Mouse (Mus musculus) adrenal gland, postnatal 0 days (tissue): ENCODE results near the gene 4930590J08Rik. TPM values are rescaled to one million over a fixed set of nuclear protein-coding genes. Genes with fewer than 3 reads are reported as not detected.

Source experiments
- polyA plus RNA-seq: library from polyadenylated mRNA; unstranded; fragments of >200 nt; fragmentation: Nextera tagmentation; extraction: Ambion mirVana; gene quantifications from 2 replicates; pipeline ENCODE4 v1.2.1, GENCODE M21; 2015

The 4930590J08Rik gene
- 0.08 and 0.22 TPM in 2 replicates for polyA plus RNA-seq

DNA sequence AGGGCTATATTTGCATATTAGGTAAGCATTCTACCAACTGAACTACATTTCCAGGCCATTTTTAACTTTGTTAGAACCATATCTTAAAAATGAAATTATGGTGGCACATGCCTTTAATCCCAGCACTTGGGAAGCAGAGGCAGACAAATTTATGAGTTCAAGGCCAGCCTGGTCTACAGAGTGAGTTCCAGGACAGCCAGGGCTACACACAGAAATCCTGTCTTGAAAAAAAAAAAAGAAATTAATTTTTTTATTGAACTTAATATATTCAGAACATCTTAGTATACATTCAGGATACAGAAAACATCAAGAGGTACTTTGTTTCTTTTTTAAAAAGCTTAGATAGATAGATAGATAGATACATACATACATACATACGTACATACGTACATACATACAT is at the start of gene 4930590J08Rik:
4930590J08Rik (plus strand) TSS at position 301 of the 400 bp plus-strand sequence.

GRCm38 (mm10) chr6:91877885-91878651 is 24.5 kb upstream of the 4930590J08Rik start, which contains the start of gene Ccdc174:
Gene Ccdc174 (plus strand): TSS chr6:91878053.

DNA sequence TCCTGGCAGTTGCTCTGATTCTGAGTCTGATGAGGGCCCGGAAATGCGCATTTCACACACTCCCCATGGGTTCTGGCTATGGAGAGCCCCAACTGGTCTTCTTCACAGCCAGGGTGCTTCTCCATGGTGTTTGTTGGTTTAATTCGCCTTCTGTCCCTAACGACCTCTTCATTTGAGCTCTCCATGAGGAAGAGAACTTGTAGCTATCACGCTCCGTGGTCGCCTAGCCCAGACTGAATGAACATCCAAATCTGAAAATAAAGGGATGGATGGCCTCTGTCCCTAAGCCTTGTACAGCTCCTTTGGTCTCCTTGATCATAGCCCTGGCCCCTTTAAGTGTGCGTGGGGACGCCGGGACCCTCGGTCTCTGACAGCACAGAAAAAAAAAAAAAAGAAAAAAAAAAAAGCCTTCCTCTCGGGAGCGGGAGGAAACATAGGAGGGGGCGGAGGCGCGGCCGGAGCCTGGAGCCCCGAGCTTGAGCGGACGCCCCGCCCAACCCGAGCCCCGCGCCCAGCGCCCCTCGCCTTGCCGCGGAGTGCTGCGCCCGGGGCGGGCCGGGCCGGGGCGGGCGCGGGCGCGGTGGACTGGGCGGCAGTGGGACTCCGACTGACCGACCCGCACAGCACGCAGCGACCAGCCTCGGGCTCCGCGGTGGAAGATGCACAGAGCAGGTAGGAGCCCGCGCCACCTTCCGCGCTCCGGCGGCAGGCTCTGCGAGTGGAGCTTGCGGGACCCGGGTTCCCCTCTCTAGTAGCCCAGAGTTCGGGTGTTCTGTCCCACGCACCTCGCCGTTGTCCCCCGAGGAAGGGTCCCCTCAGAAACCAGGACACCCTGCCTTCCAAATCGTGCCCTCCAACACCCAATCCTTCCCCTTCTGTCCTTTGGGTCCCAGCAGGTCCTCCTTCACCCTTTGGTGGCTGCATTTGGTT is 76.0 kb downstream of the 4930590J08Rik start, which contains the start of gene Fgd5:
Fgd5 (plus strand) TSS at position 508 of the 930 bp plus-strand sequence.

Other genes starting within 250 kb of the 4930590J08Rik start
- 148 and 200 TPM in 2 replicates for gene Slc6a6, start 218.8 kb upstream of the 4930590J08Rik start, polyA plus RNA-seq
- 0.76 and 1.4 TPM in 2 replicates for gene Grip2, start 75.6 kb upstream of the 4930590J08Rik start, polyA plus RNA-seq
- gene Ccdc174, start 24.8 kb upstream of the 4930590J08Rik start, polyA plus RNA-seq: 43.0 and 48.3 TPM in 2 replicates
- gene Fgd5, start 76.1 kb downstream of the 4930590J08Rik start, polyA plus RNA-seq: 7.3 and 7.9 TPM in 2 replicates
- gene Nr2c2, start 188.6 kb downstream of the 4930590J08Rik start, polyA plus RNA-seq: 12.4 and 16.8 TPM in 2 replicates